Mouse (Mus musculus) spleen, adult 10 weeks (tissue): Measurements from ENCODE around the gene 3110070M22Rik. TPM values are rescaled to one million over a fixed set of nuclear protein-coding genes. Genes with fewer than 3 reads are reported as not detected.

Experiments used
- polyA plus RNA-seq: library from polyadenylated mRNA; stranded (reverse); fragments of 350-450 nt; fragmentation: Illumina TruSeq; extraction: RNeasy Lipid Tissue Mini Kit (QIAGEN cat#74804); gene quantifications from one replicate; pipeline ENCODE4 v1.2.3, GENCODE M21; 2015; ENCODE audit warnings: low replicate concordance; ENCODE audit not compliant: insufficient read depth

3110070M22Rik gene
- polyA plus RNA-seq = 1.2 TPM

GRCm38 (mm10) chr13:119487880-119488580 lies at the start of gene 3110070M22Rik, which contains the start of gene Tmem267:
Gene 3110070M22Rik, minus strand, starts transcription at chr13:119488383.
Gene Tmem267, plus strand, starts transcription at chr13:119488039.

GRCm38 (mm10) chr13:119462596-119463560 lies 25.3 kb downstream of the 3110070M22Rik start, which contains the start of gene 4833420G17Rik:
Gene 4833420G17Rik, plus strand, starts transcription at chr13:119462768.

Other genes with a start within 250 kb of the 3110070M22Rik start
- gene Paip1, start 59.8 kb downstream of the 3110070M22Rik start, polyA plus RNA-seq = 108 TPM
- gene 4833420G17Rik, start 25.6 kb downstream of the 3110070M22Rik start, polyA plus RNA-seq = 112 TPM
- gene Tmem267, start 344 bp downstream of the 3110070M22Rik start, polyA plus RNA-seq = 12.3 TPM
- 0.23 TPM for gene Ccl28, start 135.4 kb upstream of the 3110070M22Rik start, polyA plus RNA-seq
- 53.7 TPM for gene Hmgcs1, start 202.0 kb upstream of the 3110070M22Rik start, polyA plus RNA-seq